Mouse (Mus musculus): ENCODE results near the gene Utrn.
A peak's percentile ranks its signal among the peaks of the same experiment; 100 is the strongest.

The Utrn gene

GRCm38 (mm10) chr10:12869846-12870245 is 681 bp upstream of the Utrn start:
- no peak for DNase-seq (ENCODE audit: low read depth, low spot score)

GRCm38 (mm10) chr10:12868189-12869028 is 756 bp downstream of the Utrn start:
- DNase-seq (ENCODE audit: low read depth, low spot score) = peak; percentile 74

GRCm38 (mm10) chr10:12867733-12868188 is 1.4 kb downstream of the Utrn start:
- no peak for DNase-seq (ENCODE audit: low read depth, low spot score)

- no peak for DNase-seq (ENCODE audit: low read depth, low spot score)
Measured at GRCm38 (mm10) chr10:12866971-12867732, 2.0 kb downstream of the Utrn start.

GRCm38 (mm10) chr10:12865201-12865600 is 4.0 kb downstream of the Utrn start:
- no peak for DNase-seq (ENCODE audit: low read depth, low spot score)

GRCm38 (mm10) chr10:12863581-12863980 is 5.6 kb downstream of the Utrn start:
- no peak for DNase-seq (ENCODE audit: low read depth, low spot score)

- DNase-seq (ENCODE audit: low read depth, low spot score) = no peak
Measured at GRCm38 (mm10) chr10:12862047-12862446, 7.1 kb downstream of the Utrn start.

GRCm38 (mm10) chr10:12861381-12861780 is 7.8 kb downstream of the Utrn start:
- no peak for DNase-seq (ENCODE audit: low read depth, low spot score)

GRCm38 (mm10) chr10:12860765-12861164 is 8.4 kb downstream of the Utrn start:
- no peak for DNase-seq (ENCODE audit: low read depth, low spot score)

GRCm38 (mm10) chr10:12860331-12860730 is 8.8 kb downstream of the Utrn start:
- DNase-seq (ENCODE audit: low read depth, low spot score) = no peak

GRCm38 (mm10) chr10:12858017-12858416 is 11.1 kb downstream of the Utrn start:
- peak; percentile 38 for DNase-seq (ENCODE audit: low read depth, low spot score)

- no peak for DNase-seq (ENCODE audit: low read depth, low spot score)
Measured at GRCm38 (mm10) chr10:12854298-12854697, 14.9 kb downstream of the Utrn start.

- no peak for DNase-seq (ENCODE audit: low read depth, low spot score)
Measured at GRCm38 (mm10) chr10:12853776-12854175, 15.4 kb downstream of the Utrn start.

- DNase-seq (ENCODE audit: low read depth, low spot score) = no peak
Measured at GRCm38 (mm10) chr10:12853196-12853620, 16.0 kb downstream of the Utrn start.

- DNase-seq (ENCODE audit: low read depth, low spot score) = no peak
Measured at GRCm38 (mm10) chr10:12852416-12853195, 16.6 kb downstream of the Utrn start.

- no peak for DNase-seq (ENCODE audit: low read depth, low spot score)
Measured at GRCm38 (mm10) chr10:12850781-12851471, 18.2 kb downstream of the Utrn start.

GRCm38 (mm10) chr10:12848322-12849108 is 20.6 kb downstream of the Utrn start:
- DNase-seq (ENCODE audit: low read depth, low spot score) = no peak

GRCm38 (mm10) chr10:12842543-12842942 is 26.6 kb downstream of the Utrn start:
- DNase-seq (ENCODE audit: low read depth, low spot score) = no peak

GRCm38 (mm10) chr10:12841497-12841896 is 27.7 kb downstream of the Utrn start:
- no peak for DNase-seq (ENCODE audit: low read depth, low spot score)

GRCm38 (mm10) chr10:12837636-12838035 is 31.5 kb downstream of the Utrn start:
- no peak for DNase-seq (ENCODE audit: low read depth, low spot score)
